Mouse (Mus musculus) erythroblast, embryonic 14.5 days (primary cell): ENCODE measurements around the gene Gm3646.

Source experiments
- GATA1 ChIP-seq: IDR thresholded peaks from 2 replicates; pipeline ENCODE4 v1.6.1; 2012; ENCODE audit warnings: low read length, inconsistent platforms, mixed read lengths
- TAL1 ChIP-seq: IDR thresholded peaks from 3 replicates; pipeline ENCODE4 v1.6.1; 2012; ENCODE audit warnings: low read length, inconsistent platforms, mixed read lengths

- TF ChIP-seq GATA1 (no peak), TAL1 (no peak)
Observed at GRCm38 (mm10) chr1:39839838-39840237, 34.7 kb upstream of the Gm3646 start.
